Mouse (Mus musculus) liver, adult 2 months (tissue): Measurements from ENCODE around the gene Ice2.

ENCODE experiments used
- CTCF ChIP-seq: fragments of 200-500 bp; IDR thresholded peaks from 2 replicates; pipeline ENCODE4 v1.5.1; 2011; ENCODE audit warnings: low read depth, low read length, control low read depth
- POLR2A ChIP-seq: fragments of 200-500 bp; IDR thresholded peaks from 2 replicates; pipeline ENCODE4 v1.6.1; 2011; ENCODE audit warnings: low read length, control low read depth; ENCODE audit not compliant: insufficient read depth; ENCODE audit errors: extremely low read depth

DNA sequence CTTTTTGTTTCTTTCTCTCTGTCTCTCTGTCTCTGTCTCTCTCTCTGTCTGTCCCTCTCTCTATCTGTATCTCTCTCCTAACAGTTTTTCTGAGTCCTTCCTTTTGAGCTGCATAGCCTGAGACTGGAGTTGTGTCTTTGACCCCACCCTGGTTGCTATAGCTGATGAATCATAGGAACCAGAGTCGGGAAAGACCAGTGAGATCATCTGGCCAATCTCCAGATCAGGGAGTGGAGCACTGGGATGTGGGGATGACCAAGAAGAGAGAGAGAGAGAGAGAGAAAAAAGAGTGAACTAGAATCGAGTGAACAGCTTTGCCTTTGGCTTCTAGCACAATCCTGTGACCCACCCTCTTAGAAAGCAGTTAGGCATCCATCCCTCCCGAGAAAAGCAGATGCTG, 45.5 kb downstream of the Ice2 start:
- TF ChIP-seq POLR2A (no peak), CTCF (no peak)
